Comparison of ENCODE assay signal across 27 mouse cellular contexts in genomic region chr8:72263451-72263850, GRCm38 (mm10). TPM values are rescaled to one million over a fixed set of nuclear protein-coding genes. Genes with fewer than 3 reads are reported as not detected.
DNase-seq lines count a peak whose midpoint lies in the region.
"Had no signal": no experiment of that assay in that cellular context is flagged by ENCODE, and none has a peak within 500 bp of the region (broad histone marks: within the 10 kb centered on the region; RNA-seq: fewer than 3 reads in every experiment).

No protein-coding gene starts in this region.

- H3K27ac ChIP-seq in brown adipose tissue, adult 24 weeks (replicated peaks; ENCODE audit: low read depth, low read length): peak overlapping the region; percentile 15
- H3K27ac ChIP-seq: embryonic facial prominence, embryonic 12.5 days; heart, embryonic 10.5 days; heart, embryonic 15.5 days; hindbrain, embryonic 12.5 days had no signal

- no peak overlapping the region for H3K4me3 ChIP-seq in brown adipose tissue, adult 24 weeks (ENCODE audit: insufficient read depth, low read depth, low read length)
- H3K4me3 ChIP-seq: embryonic facial prominence, embryonic 12.5 days; heart, embryonic 10.5 days; heart, embryonic 15.5 days; hindbrain, embryonic 12.5 days had no signal

- H3K4me1 ChIP-seq in brown adipose tissue, adult 24 weeks (ENCODE audit: control insufficient read depth, insufficient read depth, insufficient read length, low read length): peaks cover 14% of the 10 kb centered on the region
- H3K4me1 ChIP-seq: hindbrain, embryonic 12.5 days had no signal

- DNase-seq in adrenal gland, adult (ENCODE audit: inconsistent age in 2 of 2, low spot score in 1 of 2): peak; percentile 79 to 89
- DNase-seq in adrenal gland, postnatal 4 days (ENCODE audit: low spot score in 2 of 2): no peak
- DNase-seq in heart, postnatal 10 days: peak; percentile 35 to 53
- no peak for DNase-seq in heart, postnatal 4 days
- DNase-seq in adrenal gland, postnatal 10 days: peak; percentile 46
- DNase-seq in embryo, embryonic 10 days (ENCODE audit: low spot score): no peak
- DNase-seq: B cell, adult 2 months; cerebellum, adult 11 months; cerebellum, adult 8-10 months; cerebellum, postnatal 14 days; gastrocnemius, postnatal 25 days had no signal

- intact Hi-C loops in heart, postnatal 10 days (cut with DNase I): no loop called here

RNA-seq across cellular contexts. Expression of gene Ap1m1, which starts 23.6 kb away (rescaled TPM):
- 10 to 100 TPM; 75.7 to 81.1 TPM for total RNA-seq in adrenal gland, postnatal 4 days (2021)
- 10 to 100 TPM; 62.3 to 66.6 TPM for total RNA-seq in heart, postnatal 10 days (2021)
- 10 to 100 TPM; 66.5 to 71.7 TPM for total RNA-seq in heart, postnatal 4 days (2021)
- 10 to 100 TPM; 66.8 to 81.0 TPM for total RNA-seq in adrenal gland, postnatal 10 days (2021)
- 35.6 and 49.6 TPM in 2 replicates for polyA plus RNA-seq in brown adipose tissue, adult 24 weeks (2012; ENCODE audit: insufficient read depth, insufficient read length, missing spikeins)

RNA-seq across cellular contexts. Expression of gene Gm10282, which starts 41.6 kb away (rescaled TPM):
- total RNA-seq in adrenal gland, postnatal 4 days (2021): 10 to 100 TPM; 30.9 to 31.2 TPM
- 10 to 100 TPM; 15.9 to 19.4 TPM for total RNA-seq in heart, postnatal 10 days (2021)
- 10 to 100 TPM; 34.9 to 36.3 TPM for total RNA-seq in heart, postnatal 4 days (2021)
- 10 to 100 TPM; 18.5 to 18.7 TPM for total RNA-seq in adrenal gland, postnatal 10 days (2021)
- not detected in 2 replicates for polyA plus RNA-seq in brown adipose tissue, adult 24 weeks (2012; ENCODE audit: insufficient read depth, insufficient read length, missing spikeins)

RNA-seq across cellular contexts. Expression of gene Fam32a, which starts 43.9 kb away (rescaled TPM):
- total RNA-seq in adrenal gland, postnatal 4 days (2021): 10 to 100 TPM; 67.3 to 72.7 TPM
- total RNA-seq in heart, postnatal 10 days (2021): 10 to 100 TPM; 24.9 to 27.5 TPM
- 10 to 100 TPM; 25.4 to 26.5 TPM for total RNA-seq in heart, postnatal 4 days (2021)
- 10 to 100 TPM; 43.8 to 46.8 TPM for total RNA-seq in adrenal gland, postnatal 10 days (2021)
- 26.9 and 41.8 TPM in 2 replicates for polyA plus RNA-seq in brown adipose tissue, adult 24 weeks (2012; ENCODE audit: insufficient read depth, insufficient read length, missing spikeins)

RNA-seq across cellular contexts. Expression of gene Gm11034, which starts 50.0 kb away (rescaled TPM):
- total RNA-seq in adrenal gland, postnatal 4 days (2021): not detected
- not detected for total RNA-seq in heart, postnatal 10 days (2021)
- total RNA-seq in heart, postnatal 4 days (2021): not detected
- not detected for total RNA-seq in adrenal gland, postnatal 10 days (2021)
- polyA plus RNA-seq in brown adipose tissue, adult 24 weeks (2012; ENCODE audit: insufficient read depth, insufficient read length, missing spikeins): not detected in 2 replicates
- total RNA-seq: common myeloid progenitor, adult 5-6 weeks; G1E; gastrocnemius, postnatal 25 days; granulocyte monocyte progenitor cell, adult 5-6 weeks; heart, postnatal 25 days had no signal
- polyA plus RNA-seq: CD4-positive, CD25-positive, alpha-beta regulatory T cell, adult 4 months; embryonic facial prominence, embryonic 12.5 days; forebrain, embryonic 11.5 days; forebrain, embryonic 16.5 days; frontal cortex, adult 2 months; G1E; heart, embryonic 10.5 days; heart, embryonic 15.5 days; hindbrain, embryonic 12.5 days; hindbrain, embryonic 16.5 days; inflammation-experienced regulatory T-cells, adult 6 months; intestine, postnatal 0 days had no signal

RNA-seq across cellular contexts. Expression of gene Cib3, which starts 50.8 kb away (rescaled TPM):
- total RNA-seq in adrenal gland, postnatal 4 days (2021): not detected
- not detected for total RNA-seq in heart, postnatal 10 days (2021)
- total RNA-seq in heart, postnatal 4 days (2021): not detected
- total RNA-seq in adrenal gland, postnatal 10 days (2021): not detected
- polyA plus RNA-seq in brown adipose tissue, adult 24 weeks (2012; ENCODE audit: insufficient read depth, insufficient read length, missing spikeins): 2.0 TPM in 1 of 2 replicates, not detected in the other
- total RNA-seq: common myeloid progenitor, adult 5-6 weeks; G1E; gastrocnemius, postnatal 25 days had no signal
- polyA plus RNA-seq: embryonic facial prominence, embryonic 12.5 days; forebrain, embryonic 11.5 days; forebrain, embryonic 16.5 days; G1E; heart, embryonic 10.5 days; heart, embryonic 15.5 days; hindbrain, embryonic 12.5 days; hindbrain, embryonic 16.5 days had no signal

Comparison
In these comparisons a context has a peak if more than half of its experiments do, and no peak if none do; other contexts are left out.
1. DNase-seq: peak in adrenal gland, adult (2 of 2), heart, postnatal 10 days (2 of 2) and adrenal gland, postnatal 10 days (single experiment); none in adrenal gland, postnatal 4 days (0 of 2), heart, postnatal 4 days (single experiment) and embryo, embryonic 10 days (single experiment).